Mouse (Mus musculus) CH12.LX (cell line): ENCODE measurements at regions not wholly inside any gene's neighbourhood (a gene's known extent, or its start where the extent isn't known, plus 50 kb on each side); places are given as distances from the start of the nearest gene placed in this dataset.

Experiments
- CTCF ChIP-seq, 2 experiments: IDR thresholded peaks in 1 of 2; conservative IDR thresholded peaks in 1 of 2; 2 replicates each; pipeline ENCODE4 v1.5.1; 2011 to 2012; ENCODE audit warnings: low read depth in 2 of 2, low read length in 2 of 2, improper control_type of control experiment in 1 of 2, inconsistent platforms in 1 of 2, mild to moderate bottlenecking in 1 of 2, moderate library complexity in 1 of 2
- HCFC1 ChIP-seq: IDR thresholded peaks from 2 replicates; pipeline ENCODE4 v1.6.1; 2012; ENCODE audit warnings: low read depth, mild to moderate bottlenecking, inconsistent platforms, low read length, improper control_type of control experiment
- IRF4 ChIP-seq: IDR thresholded peaks from 2 replicates; pipeline ENCODE4 v1.6.1; 2014; ENCODE audit warnings: low read depth, mild to moderate bottlenecking, inconsistent platforms, low read length, improper control_type of control experiment
- MYC ChIP-seq: IDR thresholded peaks from 2 replicates; pipeline ENCODE4 v1.6.1; 2011; ENCODE audit warnings: low read depth, mild to moderate bottlenecking, improper control_type of control experiment, low read length
- POLR2A ChIP-seq: IDR thresholded peaks from 2 replicates; pipeline ENCODE4 v1.6.1; 2011; ENCODE audit warnings: low read depth, mild to moderate bottlenecking, improper control_type of control experiment, low read length
- POLR2AphosphoS2 ChIP-seq: IDR thresholded peaks from 2 replicates; pipeline ENCODE4 v1.6.1; 2011; ENCODE audit warnings: low read depth, low read length, improper control_type of control experiment
- SIN3A ChIP-seq: IDR thresholded peaks from 2 replicates; pipeline ENCODE4 v1.6.1; 2012; ENCODE audit warnings: low read length, improper control_type of control experiment, inconsistent platforms
- SMC3 ChIP-seq: IDR thresholded peaks from 2 replicates; pipeline ENCODE4 v1.6.1; 2011; ENCODE audit warnings: low read depth, low read length, improper control_type of control experiment
- TCF12 ChIP-seq: IDR thresholded peaks from 2 replicates; pipeline ENCODE4 v1.6.1; 2014; ENCODE audit warnings: low read depth, mild to moderate bottlenecking, inconsistent platforms, low read length, improper control_type of control experiment
- UBTF ChIP-seq: IDR thresholded peaks from 2 replicates; pipeline ENCODE4 v1.6.1; 2012; ENCODE audit warnings: low read depth, mild to moderate bottlenecking, inconsistent platforms, low read length, improper control_type of control experiment, moderate library complexity
- USF2 ChIP-seq: conservative IDR thresholded peaks from 2 replicates; pipeline ENCODE4 v1.6.1; 2011; ENCODE audit warnings: low read depth, low read length, improper control_type of control experiment
- ZKSCAN1 ChIP-seq: IDR thresholded peaks from 2 replicates; pipeline ENCODE4 v1.6.1; 2012; ENCODE audit warnings: low read depth, inconsistent platforms, low read length, improper control_type of control experiment, borderline replicate concordance

DNA sequence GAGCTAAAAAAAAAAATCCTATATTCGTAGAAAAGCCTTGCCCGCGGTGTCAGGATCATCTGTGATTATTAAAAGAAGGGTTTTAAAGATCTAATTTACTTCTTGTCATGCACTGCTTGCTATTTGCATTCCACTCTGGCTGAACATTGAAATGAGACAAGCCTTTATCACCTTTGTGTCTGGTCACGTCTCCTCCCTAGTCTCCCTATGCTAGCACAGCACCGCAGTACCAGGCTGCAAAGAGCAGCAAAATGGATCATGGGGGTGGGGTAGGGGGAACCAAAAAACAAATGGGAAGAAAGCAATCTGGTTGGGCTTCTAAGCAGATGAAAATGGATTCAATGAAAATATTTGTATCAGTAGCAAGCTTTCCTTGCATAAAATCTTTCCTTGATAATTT lies 187.8 kb upstream of the Gm11146 start:
- no peak for TF ChIP-seq UBTF
- no peak for TF ChIP-seq SMC3
- no peak for TF ChIP-seq ZKSCAN1
- no peak for TF ChIP-seq SIN3A
- no peak for TF ChIP-seq MYC
- TF ChIP-seq CTCF (conservative IDR thresholded peaks at IDR 0.05 in 1 of 2, IDR thresholded peaks at IDR 0.05 in 1 of 2; ENCODE audit: low read depth in 2 of 2, low read length in 2 of 2) = no peak
- no peak for TF ChIP-seq IRF4
- no peak for TF ChIP-seq TCF12
- no peak for TF ChIP-seq POLR2AphosphoS2
- no peak for TF ChIP-seq POLR2A
- no peak for TF ChIP-seq HCFC1
- no peak for TF ChIP-seq USF2
